Mouse (Mus musculus): ENCODE data around the gene Abca1. TPM values are rescaled to one million over a fixed set of nuclear protein-coding genes. Genes with fewer than 3 reads are reported as not detected.

Abca1 gene
- total and polyA plus RNA-seq, 3 experiments: 8.4 to 9.0 TPM; not detected in 1

DNA sequence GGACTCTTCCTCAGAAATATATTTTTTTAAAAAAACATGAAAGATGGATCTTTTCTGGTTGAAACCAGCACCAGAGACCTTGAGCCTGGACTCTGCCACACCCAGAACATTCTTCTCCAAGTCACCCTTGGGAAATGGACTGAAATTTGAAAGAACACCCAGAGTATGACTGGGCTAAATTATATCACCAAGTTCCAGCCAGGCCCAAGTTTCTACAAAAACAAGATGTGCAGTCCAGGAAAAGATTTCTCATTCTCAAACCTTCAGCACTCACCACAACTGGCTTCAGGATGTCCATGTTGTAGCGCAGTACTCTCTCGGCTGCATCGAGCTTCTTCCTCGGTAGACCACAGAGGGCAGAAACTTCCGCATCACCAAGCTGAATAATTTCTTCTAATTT is 53.0 kb downstream of the Abca1 start:
- Histone ChIP-seq H3K4me3 (ENCODE audit: control insufficient read depth in 1 of 2, insufficient read depth in 1 of 2, low read depth in 2 of 2, low read length in 2 of 2) (no peak overlapping the region), H3K36me3 (ENCODE audit: control insufficient read depth in 1 of 2, insufficient read depth in 2 of 2, low read length in 2 of 2) (peaks cover 0 to 8% of the 10 kb centered on the region in 2 experiments; a peak in 2 of 4 replicates), H3K9ac (ENCODE audit: control insufficient read depth, low read depth, low read length, poor library complexity, severe bottlenecking) (no peak overlapping the region), H3K27me3 (ENCODE audit: control insufficient read depth in 1 of 2, insufficient read depth in 2 of 2, low read length in 2 of 2) (no peaks in the 10 kb centered on the region), H3K4me1 (ENCODE audit: control insufficient read depth in 1 of 2, insufficient read depth in 2 of 2, low read length in 2 of 2) (0 out of 4 replicates have a peak, but pooled peaks cover 0 to 1% of the 10 kb centered on the region in 2 experiments), H3K9me3 (replicated peaks; ENCODE audit: insufficient read depth, low read length) (no peaks in the 10 kb centered on the region), H3K79me2 (ENCODE audit: control insufficient read depth, insufficient read depth, low read length, poor library complexity) (no peaks in the 10 kb centered on the region), H3K27ac (ENCODE audit: control insufficient read depth, low read depth, low read length) (no peak overlapping the region)
- no peak for DNase-seq (ENCODE audit: low read depth, low spot score)
- TF ChIP-seq NRF1 (IDR thresholded peaks at IDR 0.05; ENCODE audit: insufficient read depth, low read depth, low read length, poor library complexity, severe bottlenecking) (no peak), BHLHE40 (IDR thresholded peaks at IDR 0.05; ENCODE audit: borderline replicate concordance, low read depth, low read length) (no peak), TAL1 (IDR thresholded peaks at IDR 0.05; ENCODE audit: low read length) (no peak), GABPA (IDR thresholded peaks at IDR 0.05; ENCODE audit: low read depth, low read length) (no peak), MAFK (IDR thresholded peaks at IDR 0.05; ENCODE audit: borderline replicate concordance, low read depth, low read length) (no peak), ZKSCAN1 (IDR thresholded peaks at IDR 0.05; ENCODE audit: low read depth, low read length) (no peak), MYB (IDR thresholded peaks at IDR 0.05; ENCODE audit: low read depth, low read length) (no peak), ZNF384 (IDR thresholded peaks at IDR 0.05; ENCODE audit: low read depth, low read length) (no peak), RAD21 (IDR thresholded peaks at IDR 0.05; ENCODE audit: low read depth, low read length) (no peak), CHD1 (IDR thresholded peaks at IDR 0.05; ENCODE audit: low read depth, low read length) (no peak), UBTF (IDR thresholded peaks at IDR 0.05; ENCODE audit: borderline replicate concordance, insufficient read depth, low read depth, low read length) (no peak), HCFC1 (IDR thresholded peaks at IDR 0.05; ENCODE audit: low read depth, low read length) (no peak), ZMIZ1 (IDR thresholded peaks at IDR 0.05; ENCODE audit: low read depth, low read length) (no peak), CHD2 (IDR thresholded peaks at IDR 0.05; ENCODE audit: low read length) (no peak), GATA1 (IDR thresholded peaks at IDR 0.05; ENCODE audit: low read depth, low read length) (no peak), ELF1 (IDR thresholded peaks at IDR 0.05; ENCODE audit: low read depth, low read length) (no peak), ZC3H11A (IDR thresholded peaks at IDR 0.05; ENCODE audit: low read depth, low read length) (no peak), POLR2A (IDR thresholded peaks at IDR 0.05; ENCODE audit: control insufficient read depth in 1 of 2, insufficient read depth in 1 of 2, low read depth in 1 of 2, low read length in 2 of 2, poor library complexity in 1 of 2) (no peak), RCOR1 (IDR thresholded peaks at IDR 0.05; ENCODE audit: low read depth, low read length) (no peak)

DNA sequence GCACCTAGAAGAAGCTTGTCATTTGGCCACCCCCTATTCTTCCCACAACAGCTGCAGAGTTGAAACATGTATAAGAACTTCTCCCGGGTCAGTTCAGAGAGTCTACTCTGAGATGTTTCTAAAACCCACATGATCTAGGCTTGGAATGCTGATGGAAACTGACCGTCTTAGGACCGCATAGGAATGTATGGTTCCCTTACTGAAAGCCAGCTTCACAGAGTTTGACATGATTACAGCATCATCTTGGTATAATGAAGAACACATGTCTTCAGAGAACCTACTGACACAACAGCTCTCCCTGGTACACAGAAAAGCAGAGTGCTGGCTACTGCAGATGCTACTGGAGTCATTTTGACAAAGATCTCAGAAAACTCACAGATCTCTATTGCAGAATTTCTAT is 53.6 kb downstream of the Abca1 start:
- DNase-seq (ENCODE audit: low read depth, low spot score): no peak
- no peak overlapping the region for H3K27ac ChIP-seq (ENCODE audit: control insufficient read depth, low read depth, low read length)
- no peaks in the 10 kb centered on the region for H3K27me3 ChIP-seq (ENCODE audit: control insufficient read depth in 1 of 2, insufficient read depth in 2 of 2, low read length in 2 of 2)
- H3K4me1 ChIP-seq (ENCODE audit: control insufficient read depth in 1 of 2, insufficient read depth in 2 of 2, low read length in 2 of 2): no peaks in the 10 kb centered on the region
- H3K36me3 ChIP-seq (ENCODE audit: control insufficient read depth in 1 of 2, insufficient read depth in 2 of 2, low read length in 2 of 2): peaks cover 0 to 6% of the 10 kb centered on the region in 2 experiments; a peak in 2 of 4 replicates
- H3K4me3 ChIP-seq (ENCODE audit: control insufficient read depth in 1 of 2, insufficient read depth in 1 of 2, low read depth in 2 of 2, low read length in 2 of 2): no peak overlapping the region
- TF ChIP-seq TCF12 (IDR thresholded peaks at IDR 0.05; ENCODE audit: low read depth, low read length) (no peak), ZMIZ1 (IDR thresholded peaks at IDR 0.05; ENCODE audit: low read depth, low read length) (no peak), TAL1 (IDR thresholded peaks at IDR 0.05; ENCODE audit: low read length) (no peak), NELFE (IDR thresholded peaks at IDR 0.05; ENCODE audit: low read depth, low read length) (no peak), RCOR1 (IDR thresholded peaks at IDR 0.05; ENCODE audit: low read depth, low read length) (no peak), E2F4 (IDR thresholded peaks at IDR 0.05; ENCODE audit: borderline replicate concordance, low read depth, low read length) (no peak)
- no peaks in the 10 kb centered on the region for H3K9me3 ChIP-seq (replicated peaks; ENCODE audit: insufficient read depth, low read length)
- no peak overlapping the region for H3K9ac ChIP-seq (ENCODE audit: control insufficient read depth, low read depth, low read length, poor library complexity, severe bottlenecking)
- H3K79me2 ChIP-seq (ENCODE audit: control insufficient read depth, insufficient read depth, low read length, poor library complexity): no peaks in the 10 kb centered on the region

Measured in MEL (cell line).